Mouse (Mus musculus): ENCODE measurements around the gene Uba3.

Uba3 gene

GRCm38 (mm10) chr6:97210191-97210961, 4.9 kb upstream of the Uba3 start, which contains the start of gene Arl6ip5:
TSS of gene Arl6ip5 (plus strand) at chr6:97210689.
- peak; percentile 95 for DNase-seq

GRCm38 (mm10) chr6:97209751-97210150, 4.3 kb upstream of the Uba3 start:
- DNase-seq = no peak

- DNase-seq = no peak
Measured at GRCm38 (mm10) chr6:97209201-97209600, 3.8 kb upstream of the Uba3 start.

- DNase-seq = no peak
Measured at GRCm38 (mm10) chr6:97208406-97208805, 3.0 kb upstream of the Uba3 start.

- DNase-seq = no peak
Measured at GRCm38 (mm10) chr6:97207085-97207484, 1.6 kb upstream of the Uba3 start.

- DNase-seq = peak; percentile 36
Measured at GRCm38 (mm10) chr6:97204952-97205351, 495 bp downstream of the Uba3 start.

- no peak for DNase-seq
Measured at GRCm38 (mm10) chr6:97204252-97204869, 1.1 kb downstream of the Uba3 start.

GRCm38 (mm10) chr6:97202477-97202876, 3.0 kb downstream of the Uba3 start:
- no peak for DNase-seq

- no peak for DNase-seq
Measured at GRCm38 (mm10) chr6:97200437-97200836, 5.0 kb downstream of the Uba3 start.

- DNase-seq = no peak
Measured at GRCm38 (mm10) chr6:97179367-97179828, 26.0 kb downstream of the Uba3 start.

GRCm38 (mm10) chr6:97178491-97179366, 26.7 kb downstream of the Uba3 start, which contains the start of gene Tmf1:
TSS of gene Tmf1 (minus strand) at chr6:97179122.
- DNase-seq = peak; percentile 98

- no peak for DNase-seq
Measured at GRCm38 (mm10) chr6:97175716-97176115, 29.7 kb downstream of the Uba3 start.

GRCm38 (mm10) chr6:97150156-97150555, 55.3 kb downstream of the Uba3 start:
- no peak for DNase-seq

GRCm38 (mm10) chr6:97149721-97150120, 55.7 kb downstream of the Uba3 start:
- no peak for DNase-seq

GRCm38 (mm10) chr6:97148383-97149251, 56.8 kb downstream of the Uba3 start, which contains the start of gene Eogt:
TSS of gene Eogt (minus strand) at chr6:97149182.
- DNase-seq = peak; percentile 81

- DNase-seq = peak; percentile 55
Measured at GRCm38 (mm10) chr6:97147755-97148382, 57.6 kb downstream of the Uba3 start.

GRCm38 (mm10) chr6:97145156-97145555, 60.3 kb downstream of the Uba3 start:
- DNase-seq = no peak

- DNase-seq = peak; percentile 58
Measured at GRCm38 (mm10) chr6:97144359-97144758, 61.1 kb downstream of the Uba3 start.

GRCm38 (mm10) chr6:97142611-97143010, 62.8 kb downstream of the Uba3 start:
- no peak for DNase-seq

- no peak for DNase-seq
Measured at GRCm38 (mm10) chr6:97141811-97142210, 63.6 kb downstream of the Uba3 start.
